10 mouse cellular contexts compared by ENCODE assay signal in genomic region chr13:3221622-3222021, GRCm38 (mm10).
DNase-seq lines count a peak whose midpoint lies in the region; ATAC-seq and TF ChIP-seq lines count a peak whose summit lies in the region.
"Had no signal": no experiment of that assay in that cellular context is flagged by ENCODE, and none has a peak within 500 bp of the region (broad histone marks: within the 10 kb centered on the region; RNA-seq: fewer than 3 reads in every experiment).

No protein-coding gene starts in this region.

- peak; percentile 50 for DNase-seq in brain, adult 2 months (ENCODE audit: low read depth, low spot score)
- peak; percentile 4 to 6 for DNase-seq in frontal cortex, postnatal 10 days (ENCODE audit: low spot score in 2 of 2)
- DNase-seq in midbrain, embryonic 11.5 days (ENCODE audit: low spot score, missing footprints), result peak; percentile 83
- no peak for DNase-seq in kidney, postnatal 10 days
- no peak for DNase-seq in thymus, postnatal 14 days

- 51% methylated on average over 16 of the region's 16 CpGs for WGBS in midbrain, embryonic 11.5 days
- WGBS in kidney, embryonic 15.5 days, result 74% methylated on average over 16 of the region's 16 CpGs

- H3K9ac ChIP-seq in midbrain, embryonic 11.5 days (ENCODE audit: low read length), result no peak overlapping the region
- no peak overlapping the region for H3K9ac ChIP-seq in kidney, embryonic 15.5 days
- H3K9ac ChIP-seq: lung, embryonic 15.5 days had no signal

- no peaks in the 10 kb centered on the region for H3K27me3 ChIP-seq in E14TG2a.4 (ENCODE audit: insufficient read depth, low read length)
- no peaks in the 10 kb centered on the region for H3K27me3 ChIP-seq in midbrain, embryonic 11.5 days (ENCODE audit: control insufficient read depth, insufficient read depth, low read length)
- no peaks in the 10 kb centered on the region for H3K27me3 ChIP-seq in kidney, embryonic 15.5 days
- H3K27me3 ChIP-seq: lung, embryonic 15.5 days had no signal

- peaks cover 21% of the 10 kb centered on the region for H3K9me3 ChIP-seq in E14TG2a.4 (ENCODE audit: low read length)
- no peaks in the 10 kb centered on the region for H3K9me3 ChIP-seq in midbrain, embryonic 11.5 days (ENCODE audit: control insufficient read depth, low read length)
- H3K9me3 ChIP-seq in kidney, embryonic 15.5 days (replicated peaks), result no peaks in the 10 kb centered on the region
- H3K9me3 ChIP-seq: lung, embryonic 15.5 days had no signal

- peaks cover 4% of the 10 kb centered on the region for H3K4me1 ChIP-seq in E14TG2a.4 (replicated peaks; ENCODE audit: low read depth, low read length)
- H3K4me1 ChIP-seq in midbrain, embryonic 11.5 days (ENCODE audit: control insufficient read depth, insufficient read depth, low read length), result no peaks in the 10 kb centered on the region
- no peaks in the 10 kb centered on the region for H3K4me1 ChIP-seq in kidney, embryonic 15.5 days
- H3K4me1 ChIP-seq: lung, embryonic 15.5 days had no signal

- H3K4me3 ChIP-seq in E14TG2a.4 (replicated peaks; ENCODE audit: low read length), result peak overlapping the region; percentile 23; the same call in 1 of the 2 replicates
- no peak overlapping the region for H3K4me3 ChIP-seq in midbrain, embryonic 11.5 days (ENCODE audit: low read depth, low read length)
- no peak overlapping the region for H3K4me3 ChIP-seq in kidney, embryonic 15.5 days (replicated peaks)
- H3K4me3 ChIP-seq: lung, embryonic 15.5 days had no signal

- H3K27ac ChIP-seq in midbrain, embryonic 11.5 days (ENCODE audit: low read depth, low read length), result no peak overlapping the region
- no peak overlapping the region for H3K27ac ChIP-seq in kidney, embryonic 15.5 days
- H3K27ac ChIP-seq: kidney, postnatal 0 days; lung, embryonic 15.5 days had no signal

- TF ChIP-seq CTCF in E14TG2a.4 (conservative IDR thresholded peaks at IDR 0.05; ENCODE audit: low read length), result no peak

- peak; percentile 60 for ATAC-seq in midbrain, embryonic 11.5 days (ENCODE audit: low FRiP score)
- ATAC-seq in megakaryocyte, adult 5-6 weeks (ENCODE audit: poor library complexity, severe bottlenecking), result no peak
- ATAC-seq in kidney, embryonic 15.5 days (replicated peaks; ENCODE audit: low FRiP score), result no peak

- no peaks in the 10 kb centered on the region for H3K36me3 ChIP-seq in E14TG2a.4 (ENCODE audit: insufficient read depth, low read length)
- no peaks in the 10 kb centered on the region for H3K36me3 ChIP-seq in midbrain, embryonic 11.5 days (ENCODE audit: control insufficient read depth, insufficient read depth, low read length)
- no peaks in the 10 kb centered on the region for H3K36me3 ChIP-seq in kidney, embryonic 15.5 days
- H3K36me3 ChIP-seq: lung, embryonic 15.5 days had no signal

- no peak overlapping the region for H3K4me2 ChIP-seq in midbrain, embryonic 11.5 days
- H3K4me2 ChIP-seq in kidney, embryonic 15.5 days, result no peak overlapping the region
- H3K4me2 ChIP-seq: lung, embryonic 15.5 days had no signal

Comparison
In these comparisons a context has a peak if more than half of its experiments do, and no peak if none do; other contexts are left out.
1. DNase-seq: peak in brain, adult 2 months (single experiment), frontal cortex, postnatal 10 days (2 of 2) and midbrain, embryonic 11.5 days (single experiment); none in kidney, postnatal 10 days (single experiment) and thymus, postnatal 14 days (single experiment).